Mouse (Mus musculus): ENCODE measurements around the gene Smad3. TPM values are rescaled to one million over a fixed set of nuclear protein-coding genes. Genes with fewer than 3 reads are reported as not detected.

Smad3 gene
- total and polyA plus RNA-seq, 3 experiments, result 0.81 to 1.5 (median 1.2) TPM

DNA sequence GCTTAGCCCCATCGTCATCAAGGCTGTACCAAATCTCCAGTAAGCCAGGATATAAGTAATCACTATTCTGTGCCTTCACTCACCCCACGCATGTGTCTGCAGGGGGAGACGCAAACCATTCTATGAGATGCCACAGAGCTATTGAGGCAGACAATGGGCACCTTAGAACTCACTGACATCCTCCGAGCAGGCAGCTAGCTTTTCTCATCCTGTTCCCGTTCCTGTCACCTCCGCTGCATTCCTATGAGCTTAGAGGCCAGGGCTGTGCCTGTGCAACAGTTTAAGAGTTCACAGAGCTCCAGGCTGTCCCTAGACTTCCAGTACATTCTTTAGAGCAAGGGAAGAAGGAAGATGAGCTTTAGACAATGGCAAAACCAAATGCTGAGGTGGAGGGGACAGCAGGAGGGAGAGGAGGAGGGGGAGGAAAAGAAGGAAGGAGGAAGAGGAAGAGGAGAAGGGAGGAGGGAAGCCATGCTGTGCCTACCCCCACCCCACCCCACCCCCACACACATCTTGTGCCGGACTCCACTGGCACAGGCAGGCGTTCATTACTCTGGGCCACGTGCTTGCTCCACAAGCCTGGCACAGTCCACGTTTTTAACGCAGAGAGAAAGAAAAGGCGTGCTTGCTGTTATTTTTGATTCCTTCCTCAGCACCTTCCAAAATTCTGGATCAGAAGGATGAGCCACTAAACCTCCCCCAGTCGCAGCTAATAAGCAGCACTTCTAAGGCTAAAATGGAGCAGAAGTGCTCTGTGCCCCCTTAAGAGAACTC lies 14.7 kb downstream of the Smad3 start:
- DNase-seq (ENCODE audit: extremely low read depth), result no peak
- Histone ChIP-seq H3K4me2 (ENCODE audit: insufficient read depth, low read depth, poor library complexity, severe bottlenecking) (no peak overlapping the region), H3K27ac (ENCODE audit: insufficient read depth, low read depth) (no peak overlapping the region), H3K79me2 (replicated peaks; ENCODE audit: control insufficient read depth, extremely low read depth, insufficient read depth, poor library complexity, severe bottlenecking) (no peaks in the 10 kb centered on the region), H3K36me3 (replicated peaks in 1 of 2; ENCODE audit: control insufficient read depth in 1 of 2, insufficient read depth in 1 of 2, low read length in 1 of 2) (no peaks in the 10 kb centered on the region), H3K9me3 (replicated peaks; ENCODE audit: low read length) (no peaks in the 10 kb centered on the region), H3K4me3 (replicated peaks in 1 of 3; ENCODE audit: low read depth in 2 of 3, low read length in 2 of 3, poor library complexity in 1 of 3) (no peak overlapping the region), H3K4me1 (ENCODE audit: control insufficient read depth in 1 of 2, insufficient read depth in 2 of 2) (peaks cover 32 to 48% of the 10 kb centered on the region in 2 experiments), H3K27me3 (replicated peaks) (peaks cover 26% of the 10 kb centered on the region), H3K9ac (ENCODE audit: insufficient read depth, low read depth) (no peak overlapping the region)
- in situ Hi-C loops (cut with MboI; ENCODE audit: low pct_ligation_motif_present, low pct_unique_long_range_greater_than_20kb, low sequenced_read_pairs) (no loop called here), dilution Hi-C loops (cut with MboI; ENCODE audit: extremely low pct_ligation_motif_present, extremely low pct_unique_long_range_greater_than_20kb, low sequenced_read_pairs) (no loop called here)
- TF ChIP-seq MAFK (IDR thresholded peaks at IDR 0.05; ENCODE audit: insufficient replicate concordance, low read length) (no peak), SIN3A (IDR thresholded peaks at IDR 0.05; ENCODE audit: low read length) (no peak), ZKSCAN1 (IDR thresholded peaks at IDR 0.05; ENCODE audit: borderline replicate concordance, low read depth, low read length) (no peak), IRF4 (IDR thresholded peaks at IDR 0.05; ENCODE audit: low read depth, low read length) (no peak), ZNF384 (IDR thresholded peaks at IDR 0.05; ENCODE audit: low read depth, low read length) (no peak), RCOR1 (conservative IDR thresholded peaks at IDR 0.05; ENCODE audit: low read depth, low read length) (no peak)

DNA sequence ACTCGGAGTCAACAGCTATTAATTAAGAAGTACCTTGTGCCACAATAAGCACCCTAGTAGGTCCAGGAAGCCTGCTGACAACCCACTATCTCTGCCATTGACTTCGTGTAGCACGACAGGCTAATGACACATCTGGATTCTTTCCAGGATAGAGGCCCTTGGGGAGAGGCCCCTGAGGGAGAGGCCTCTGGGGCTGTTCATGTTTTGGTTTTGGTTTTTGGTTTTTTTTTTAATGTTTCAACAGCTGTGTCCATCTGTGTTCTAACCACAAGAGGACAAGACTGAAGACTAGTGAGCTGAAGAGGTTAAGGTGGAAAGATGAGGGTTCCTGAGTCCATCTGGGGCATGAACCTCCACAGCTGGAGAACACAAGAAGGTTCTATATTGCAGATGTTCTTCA lies 15.5 kb downstream of the Smad3 start:
- in situ Hi-C loops (cut with MboI; ENCODE audit: low pct_ligation_motif_present, low pct_unique_long_range_greater_than_20kb, low sequenced_read_pairs) (no loop called here), dilution Hi-C loops (cut with MboI; ENCODE audit: extremely low pct_ligation_motif_present, extremely low pct_unique_long_range_greater_than_20kb, low sequenced_read_pairs) (no loop called here)
- H3K4me1 ChIP-seq (ENCODE audit: control insufficient read depth in 1 of 2, insufficient read depth in 2 of 2), result peaks cover 38 to 55% of the 10 kb centered on the region in 2 experiments
- H3K79me2 ChIP-seq (replicated peaks; ENCODE audit: control insufficient read depth, extremely low read depth, insufficient read depth, poor library complexity, severe bottlenecking), result no peaks in the 10 kb centered on the region
- H3K36me3 ChIP-seq (replicated peaks in 1 of 2; ENCODE audit: control insufficient read depth in 1 of 2, insufficient read depth in 1 of 2, low read length in 1 of 2), result no peaks in the 10 kb centered on the region
- DNase-seq (ENCODE audit: extremely low read depth), result no peak
- TF ChIP-seq MAX (IDR thresholded peaks at IDR 0.05; ENCODE audit: low read length) (no peak), ETS1 (conservative IDR thresholded peaks at IDR 0.05; ENCODE audit: low read depth, low read length) (peak; percentile 77), MAFK (IDR thresholded peaks at IDR 0.05; ENCODE audit: insufficient replicate concordance, low read length) (peak; percentile 60; the same call in 1 of the 2 replicates), JUN (IDR thresholded peaks at IDR 0.05; ENCODE audit: insufficient read depth, low read depth, low read length) (no peak), BHLHE40 (IDR thresholded peaks at IDR 0.05; ENCODE audit: low read depth, low read length) (peak; percentile 76), USF2 (conservative IDR thresholded peaks at IDR 0.05; ENCODE audit: low read depth, low read length) (no peak), PAX5 (IDR thresholded peaks at IDR 0.05; ENCODE audit: low read length) (no peak), ZMIZ1 (IDR thresholded peaks at IDR 0.05; ENCODE audit: low read depth, low read length) (no peak), CTCF (conservative IDR thresholded peaks at IDR 0.05 in 1 of 2, IDR thresholded peaks at IDR 0.05 in 1 of 2; ENCODE audit: low read depth in 2 of 2, low read length in 2 of 2) (no peak), TBP (conservative IDR thresholded peaks at IDR 0.05; ENCODE audit: low read depth, low read length) (no peak), HCFC1 (IDR thresholded peaks at IDR 0.05; ENCODE audit: low read depth, low read length) (no peak), SMC3 (IDR thresholded peaks at IDR 0.05; ENCODE audit: low read depth, low read length) (no peak), MEF2A (IDR thresholded peaks at IDR 0.05; ENCODE audit: borderline replicate concordance, low read depth, low read length) (no peak), RCOR1 (conservative IDR thresholded peaks at IDR 0.05; ENCODE audit: low read depth, low read length) (0 out of 2 replicates have a peak, but pooled peaks have one; percentile 55), KAT2A (IDR thresholded peaks at IDR 0.05; ENCODE audit: insufficient replicate concordance, low read length) (no peak), NRF1 (IDR thresholded peaks at IDR 0.05; ENCODE audit: low read depth, low read length) (no peak), CHD2 (IDR thresholded peaks at IDR 0.05; ENCODE audit: low read length) (0 out of 2 replicates have a peak, but pooled peaks have one; percentile 33), ZNF384 (IDR thresholded peaks at IDR 0.05; ENCODE audit: low read depth, low read length) (peak; percentile 88), SIN3A (IDR thresholded peaks at IDR 0.05; ENCODE audit: low read length) (0 out of 2 replicates have a peak, but pooled peaks have one; percentile 23), IRF4 (IDR thresholded peaks at IDR 0.05; ENCODE audit: low read depth, low read length) (peak; percentile 75), USF1 (IDR thresholded peaks at IDR 0.05; ENCODE audit: low read depth, low read length) (no peak), POLR2AphosphoS2 (IDR thresholded peaks at IDR 0.05; ENCODE audit: low read depth, low read length) (no peak), EP300 (IDR thresholded peaks at IDR 0.05; ENCODE audit: low read length) (peak; percentile 83), TCF12 (IDR thresholded peaks at IDR 0.05; ENCODE audit: low read depth, low read length) (peak; percentile 97), MXI1 (IDR thresholded peaks at IDR 0.05; ENCODE audit: low read depth, low read length) (no peak)
- H3K9ac ChIP-seq (ENCODE audit: insufficient read depth, low read depth), result no peak overlapping the region
- no peak overlapping the region for H3K27ac ChIP-seq (ENCODE audit: insufficient read depth, low read depth)
- H3K4me2 ChIP-seq (ENCODE audit: insufficient read depth, low read depth, poor library complexity, severe bottlenecking), result peak overlapping the region; percentile 6; the same call in 1 of the 2 replicates
- no peak overlapping the region for H3K4me3 ChIP-seq (replicated peaks in 1 of 3; ENCODE audit: low read depth in 2 of 3, low read length in 2 of 3, poor library complexity in 1 of 3)
- H3K9me3 ChIP-seq (replicated peaks; ENCODE audit: low read length), result no peaks in the 10 kb centered on the region
- H3K27me3 ChIP-seq (replicated peaks), result peaks cover 25% of the 10 kb centered on the region

All from CH12.LX (cell line).